Mouse (Mus musculus) right cerebral cortex, postnatal 25 days (tissue): ENCODE results near the gene Acot10.
"Not testable (repeated sequence)": the region's sequence is repeated elsewhere in the genome, so short reads cannot be mapped to it uniquely, and the experiment has no call there.

Experiments
- DNase-seq: peaks from one replicate; pipeline ENCODE4 v3.0.0; 2022

Acot10 gene

DNA sequence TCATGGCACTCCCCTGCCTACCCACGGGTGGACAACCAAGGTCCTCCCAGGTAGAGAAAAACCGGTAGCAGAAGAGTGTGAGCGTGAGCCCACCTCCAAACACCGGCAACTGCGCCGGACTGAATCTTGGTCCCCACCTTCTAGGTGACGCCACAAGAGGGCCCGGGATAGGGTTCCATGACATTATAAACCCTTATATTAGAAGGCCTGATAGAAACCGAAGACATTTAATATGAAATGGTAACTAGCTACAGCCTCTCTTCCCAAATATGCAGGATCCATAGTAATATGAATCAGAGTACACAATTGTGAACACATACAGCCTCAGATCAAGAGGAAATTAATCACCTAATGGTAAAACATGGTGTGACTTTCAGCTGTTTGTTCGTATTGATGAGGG is at the start of gene Acot10:
Gene Acot10 (minus strand): TSS at position 101 of the 400 bp plus-strand sequence.
- no peak for DNase-seq

DNA sequence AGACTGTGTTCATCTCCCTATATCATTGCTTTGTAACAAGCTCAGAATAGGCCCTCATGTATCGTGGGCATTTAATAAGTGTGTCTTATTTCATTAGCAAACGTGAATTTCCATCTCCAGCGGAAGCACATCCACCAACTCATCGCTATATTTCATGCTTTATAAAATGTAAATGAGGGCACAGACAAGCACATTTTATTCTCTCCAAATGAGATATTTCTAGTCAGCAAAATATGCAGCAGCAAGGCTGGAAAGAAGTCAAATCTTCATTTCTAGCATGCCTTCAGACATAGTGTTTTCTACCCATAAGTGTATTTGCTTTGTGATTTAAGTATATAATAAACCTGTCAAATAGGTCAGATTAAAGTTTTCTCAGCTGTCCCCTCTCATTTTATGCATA is 45.3 kb upstream of the Acot10 start:
- no peak for DNase-seq

DNA sequence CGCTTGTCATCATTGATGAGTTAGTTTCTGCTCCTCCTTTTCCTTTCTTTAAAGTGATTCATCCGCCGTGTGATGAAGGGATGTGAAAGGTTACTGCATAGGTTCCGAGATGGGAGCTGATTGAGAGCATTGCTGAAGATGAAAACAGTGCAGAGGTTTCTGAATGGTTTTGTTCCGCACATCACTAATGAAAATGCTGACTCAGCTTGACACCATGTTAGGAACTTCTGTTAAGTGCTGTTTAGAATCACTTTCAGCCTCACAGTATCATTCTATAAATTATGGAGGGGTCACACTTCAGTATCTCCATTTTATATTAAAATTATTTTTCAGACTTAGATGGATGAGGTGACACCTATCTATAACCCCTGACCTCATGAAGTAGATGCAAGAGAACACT is 29.7 kb upstream of the Acot10 start:
- no peak for DNase-seq

DNA sequence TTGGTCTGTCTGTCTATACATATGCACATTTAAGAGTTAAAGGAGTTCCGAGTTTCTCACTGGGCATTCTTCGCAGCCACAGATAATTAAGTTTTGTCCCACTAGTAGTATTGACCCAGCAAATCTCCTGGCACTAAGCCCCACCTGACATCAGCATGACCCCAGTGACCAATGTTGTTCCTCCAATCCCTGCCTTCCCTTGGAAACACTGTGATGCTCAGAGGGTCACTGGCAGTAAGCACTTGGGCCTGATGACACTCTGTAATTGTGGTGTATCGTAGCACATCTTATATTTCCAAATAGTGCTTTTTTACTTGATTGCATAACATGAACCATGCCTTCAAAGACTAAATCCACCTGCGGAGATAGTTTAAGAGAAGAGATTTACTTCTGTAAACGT is 17.6 kb upstream of the Acot10 start:
- DNase-seq, result no peak

DNA sequence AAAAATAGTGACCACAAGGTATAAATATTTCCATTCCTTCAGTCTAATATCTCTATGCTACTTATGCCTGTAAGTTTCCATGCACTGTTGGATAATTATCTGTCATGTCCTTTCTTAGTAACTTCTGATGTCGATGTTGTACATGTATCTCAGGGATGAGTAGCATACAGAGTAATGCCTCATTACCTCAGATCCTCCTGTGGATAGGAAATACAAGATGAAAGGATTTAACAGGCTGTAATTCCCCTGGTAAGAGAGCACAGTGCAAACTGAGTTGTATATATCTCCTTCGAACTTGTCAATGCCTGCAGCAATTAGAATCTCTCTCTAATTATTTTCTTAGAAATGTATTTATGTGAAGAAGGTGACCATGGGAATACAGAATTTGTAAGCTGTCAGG is 16.2 kb upstream of the Acot10 start:
- DNase-seq, result no peak

DNA sequence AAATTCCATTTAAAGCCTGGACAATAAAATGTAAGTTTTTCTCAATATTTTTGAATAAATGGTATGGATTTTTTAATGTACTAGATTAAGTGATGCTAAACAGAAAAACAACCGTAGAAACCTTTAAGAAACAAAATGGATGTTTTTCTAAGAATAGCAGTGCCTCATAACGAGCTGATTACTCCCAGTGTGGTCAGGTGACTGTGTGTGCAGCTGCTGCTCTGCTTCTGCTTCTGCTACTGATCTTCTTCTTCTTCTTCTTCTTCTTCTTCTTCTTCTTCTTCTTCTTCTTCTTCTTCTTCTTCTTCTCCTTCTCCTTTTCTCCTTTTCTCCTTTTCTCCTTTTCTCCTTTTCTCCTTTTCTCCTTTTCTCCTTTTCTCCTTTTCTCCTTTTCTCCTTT is 3.0 kb upstream of the Acot10 start:
- DNase-seq, result not testable (repeated sequence)

DNA sequence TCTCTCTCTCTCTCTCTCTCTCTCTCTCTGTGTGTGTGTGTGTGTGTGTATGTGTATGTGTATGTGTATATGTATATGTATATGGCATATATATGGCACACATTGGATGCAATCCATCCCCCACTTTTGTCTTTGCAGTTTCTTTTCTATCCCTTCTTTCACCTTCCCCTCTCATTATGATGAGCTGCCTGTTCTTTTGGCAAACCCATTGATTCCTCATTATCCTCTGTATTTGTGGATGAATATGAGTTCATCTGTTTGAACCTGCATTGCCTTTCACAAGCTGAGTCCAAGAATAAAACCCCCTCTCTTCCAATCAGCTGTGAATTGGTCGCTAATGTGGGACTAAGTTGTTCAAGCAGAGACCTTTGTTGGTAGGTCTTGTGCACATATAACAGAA is 1.4 kb upstream of the Acot10 start:
- DNase-seq, result no peak

DNA sequence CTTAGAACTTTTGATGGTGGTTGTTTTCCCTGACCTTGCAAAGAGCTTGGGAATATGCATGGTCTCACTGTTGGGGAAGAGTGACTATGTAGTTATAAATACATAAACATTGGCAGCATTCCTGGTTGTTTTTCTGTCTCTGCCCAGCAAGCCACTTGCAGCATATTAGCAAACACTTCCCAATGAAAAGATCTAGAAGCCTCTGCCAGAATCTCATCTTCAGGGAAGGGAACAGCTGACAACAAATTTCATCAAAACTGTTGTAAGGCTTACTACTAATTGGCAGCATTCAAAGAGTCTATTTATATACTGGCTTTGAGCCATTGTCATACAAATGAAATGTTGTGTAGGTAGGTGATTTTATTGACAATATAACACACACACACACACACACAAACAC is 800 bp upstream of the Acot10 start:
- no peak for DNase-seq

DNA sequence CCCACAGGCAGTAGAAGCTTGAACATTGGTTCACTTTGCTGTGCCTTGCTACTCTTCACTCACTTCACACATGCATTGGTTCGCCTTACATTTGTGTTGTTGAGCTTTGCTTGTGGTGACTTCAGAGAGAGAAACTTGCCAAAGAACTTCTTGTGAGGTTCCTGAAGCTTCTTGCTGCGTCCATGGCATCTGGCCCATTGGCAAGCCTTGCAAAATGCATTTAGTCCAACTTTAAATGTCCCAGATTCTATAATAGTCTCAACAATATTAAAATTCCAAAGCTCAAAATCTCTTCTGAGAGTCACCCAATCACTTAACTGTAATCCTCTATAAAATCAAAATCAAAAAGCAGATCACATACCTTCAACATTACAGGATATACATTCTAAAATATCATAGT is 6.3 kb downstream of the Acot10 start:
- DNase-seq, result no peak

DNA sequence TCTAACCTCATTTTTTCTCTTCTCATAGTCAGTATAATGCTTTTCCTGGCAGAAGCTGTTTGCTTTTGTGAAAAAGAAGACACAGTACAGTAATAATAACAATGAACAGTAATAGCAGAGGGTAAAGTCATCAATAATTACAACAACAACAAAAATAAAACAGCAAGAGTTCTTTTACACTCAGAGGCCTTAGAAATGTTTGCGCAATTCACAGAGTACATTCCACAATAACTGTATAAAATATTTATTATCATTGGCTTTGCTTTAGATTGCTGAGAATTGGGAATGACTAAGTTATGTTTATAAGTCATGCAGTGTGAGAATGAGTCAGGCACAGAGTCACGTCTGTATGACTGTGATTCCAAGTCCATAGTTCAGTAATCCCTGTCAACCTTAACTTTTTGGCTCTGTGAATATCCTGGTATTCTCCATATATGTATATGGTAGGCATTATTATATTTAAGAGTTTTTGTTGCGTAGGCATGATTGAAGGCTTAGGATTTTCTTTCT is 23.6 kb downstream of the Acot10 start:
- no peak for DNase-seq

DNA sequence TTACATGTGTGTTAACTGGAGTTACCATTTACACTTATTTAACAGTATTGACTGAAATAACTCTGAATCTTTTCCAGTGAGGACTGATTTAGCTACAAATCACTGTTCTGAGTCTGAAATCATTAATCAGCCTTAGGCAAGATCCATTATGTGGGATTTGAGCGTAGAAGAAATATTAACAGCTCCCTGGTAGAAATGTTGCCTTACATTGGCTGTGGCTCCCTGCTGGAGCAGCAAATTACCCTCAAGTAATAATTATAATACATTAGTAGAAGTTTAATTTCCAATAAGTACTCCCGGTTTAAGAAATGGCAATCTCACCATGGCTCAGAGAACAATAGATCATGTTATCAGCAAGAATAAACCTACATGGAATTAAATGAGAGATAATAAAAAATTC is 27.4 kb downstream of the Acot10 start:
- no peak for DNase-seq

DNA sequence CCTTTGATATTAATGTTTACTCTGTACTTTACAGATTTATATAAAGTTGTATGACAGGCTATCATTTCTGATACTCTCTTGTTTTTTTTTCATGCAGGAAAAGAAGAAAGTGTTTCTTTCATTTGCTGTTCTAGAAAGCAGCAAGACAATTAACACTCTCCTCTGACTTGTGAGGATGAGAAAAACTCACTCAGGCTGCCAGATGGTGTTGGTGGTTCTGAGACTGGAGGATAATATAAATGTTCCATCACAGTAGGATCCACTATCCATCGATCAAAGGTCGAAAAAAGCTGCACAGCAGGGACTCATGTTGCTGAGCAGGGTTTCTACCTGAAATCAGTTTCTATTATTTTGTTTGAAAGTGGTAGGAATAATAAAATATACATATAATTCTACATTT is 32.0 kb downstream of the Acot10 start:
- DNase-seq, result no peak
